In genomic region chr5:87535994-87536644, GRCm38 (mm10) we compare ENCODE assay signal across 17 mouse cellular contexts. TPM values are rescaled to one million over a fixed set of nuclear protein-coding genes. Genes with fewer than 3 reads are reported as not detected.
A peak's percentile ranks its signal among the peaks of the same experiment; 100 is the strongest.
DNase-seq lines count a peak whose midpoint lies in the region; ATAC-seq and TF ChIP-seq lines count a peak whose summit lies in the region.
"Had no signal": no experiment of that assay in that cellular context is flagged by ENCODE, and none has a peak within 500 bp of the region (broad histone marks: within the 10 kb centered on the region; RNA-seq: fewer than 3 reads in every experiment).

No protein-coding gene starts in this region.

- H3K4me1 ChIP-seq in kidney, postnatal 0 days (replicated peaks; ENCODE audit: insufficient read depth, low read length): no peaks in the 10 kb centered on the region
- H3K4me1 ChIP-seq in liver, embryonic 13.5 days (replicated peaks): no peaks in the 10 kb centered on the region
- H3K4me1 ChIP-seq: heart, embryonic 15.5 days had no signal

- peak; percentile 4 for DNase-seq in embryo, embryonic 10 days (ENCODE audit: low spot score)
- no peak for DNase-seq in embryo, embryonic 9.5 days (ENCODE audit: extremely low spot score)
- peak; percentile 50 for DNase-seq in kidney, postnatal 0 days (ENCODE audit: low spot score)
- DNase-seq in liver, embryonic 13.5 days: no peak
- no peak for DNase-seq in thymus, postnatal 0 days (ENCODE audit: low spot score)
- DNase-seq in heart, postnatal 36 days: no peak
- no peak for DNase-seq in thymus, postnatal 10 days (ENCODE audit: low spot score in 2 of 2)
- DNase-seq in urinary bladder, postnatal 4 days (ENCODE audit: low spot score in 2 of 2): no peak
- DNase-seq: adrenal gland, adult 8-10 months; cerebellum, postnatal 14 days; thymus, adult 2 months had no signal

- WGBS in kidney, postnatal 0 days: 57% methylated on average over 4 of the region's 4 CpGs
- 69% methylated on average over 4 of the region's 4 CpGs for WGBS in liver, embryonic 13.5 days (ENCODE audit: insufficient replicate concordance)

- peak; percentile 97 for ATAC-seq in kidney, postnatal 0 days (replicated peaks; ENCODE audit: low FRiP score, low read depth)
- ATAC-seq in liver, embryonic 13.5 days (ENCODE audit: low read depth): peak; percentile 70

- H3K36me3 ChIP-seq in kidney, postnatal 0 days (ENCODE audit: insufficient read depth, low read length): no peaks in the 10 kb centered on the region
- no peaks in the 10 kb centered on the region for H3K36me3 ChIP-seq in liver, embryonic 13.5 days
- H3K36me3 ChIP-seq: heart, embryonic 15.5 days had no signal

- H3K4me2 ChIP-seq in kidney, postnatal 0 days (ENCODE audit: low read length): no peak overlapping the region
- no peak overlapping the region for H3K4me2 ChIP-seq in liver, embryonic 13.5 days
- H3K4me2 ChIP-seq: heart, embryonic 15.5 days; hindbrain, embryonic 14.5 days; midbrain, embryonic 11.5 days had no signal

- H3K27me3 ChIP-seq in kidney, postnatal 0 days (ENCODE audit: insufficient read depth, low read length): no peaks in the 10 kb centered on the region
- no peaks in the 10 kb centered on the region for H3K27me3 ChIP-seq in liver, embryonic 13.5 days
- H3K27me3 ChIP-seq: heart, embryonic 15.5 days had no signal

- no peak for TF ChIP-seq CTCF in kidney, postnatal 0 days (IDR thresholded peaks at IDR 0.05; ENCODE audit: low read depth)

- H3K27ac ChIP-seq in kidney, postnatal 0 days: 0 out of 2 replicates have a peak overlapping the region, but pooled peaks have one; percentile 3
- H3K27ac ChIP-seq in liver, embryonic 13.5 days: no peak overlapping the region
- H3K27ac ChIP-seq: heart, embryonic 15.5 days; hindbrain, embryonic 14.5 days had no signal

- intact Hi-C loops in heart, postnatal 36 days (cut with DNase I): no loop called here

- H3K4me3 ChIP-seq in kidney, postnatal 0 days (replicated peaks; ENCODE audit: low read depth, low read length): no peak overlapping the region
- H3K4me3 ChIP-seq in liver, embryonic 13.5 days (replicated peaks): no peak overlapping the region
- H3K4me3 ChIP-seq: heart, embryonic 15.5 days had no signal

- no peak overlapping the region for H3K9ac ChIP-seq in kidney, postnatal 0 days (ENCODE audit: low read depth, low read length)
- no peak overlapping the region for H3K9ac ChIP-seq in liver, embryonic 13.5 days
- H3K9ac ChIP-seq: heart, embryonic 15.5 days; hindbrain, embryonic 14.5 days had no signal

- no peaks in the 10 kb centered on the region for H3K9me3 ChIP-seq in kidney, postnatal 0 days (replicated peaks; ENCODE audit: low read length)
- no peaks in the 10 kb centered on the region for H3K9me3 ChIP-seq in liver, embryonic 13.5 days (replicated peaks)
- H3K9me3 ChIP-seq: heart, embryonic 15.5 days had no signal

RNA-seq across cellular contexts. Expression of gene Sult1b1, which starts 1.9 kb away (rescaled TPM):
- 6.8 and 8.0 TPM in 2 replicates for polyA plus RNA-seq in kidney, postnatal 0 days (2015; fragmentation: Nextera tagmentation; extraction: Ambion mirVana)
- polyA plus RNA-seq in liver, embryonic 13.5 days (2015; fragmentation: Nextera tagmentation; extraction: Ambion mirVana): 0.83 and 0.95 TPM in 2 replicates
- polyA plus RNA-seq in thymus, postnatal 0 days (2015; fragmentation: Nextera tagmentation; extraction: Ambion mirVana): 0.17 TPM in 1 of 2 replicates, not detected in the other
- not detected for total RNA-seq in heart, postnatal 36 days (2021)
- total RNA-seq: adrenal gland, adult 8-10 months; gastrocnemius, postnatal 4 days; layer of hippocampus, postnatal 10 days had no signal
- polyA plus RNA-seq: heart, embryonic 15.5 days; hindbrain, embryonic 14.5 days; limb, embryonic 11.5 days; midbrain, embryonic 11.5 days; thymus, adult 2 months had no signal

RNA-seq across cellular contexts. Expression of gene Sult1d1, which starts 32.7 kb away (rescaled TPM):
- 192 and 215 TPM in 2 replicates for polyA plus RNA-seq in kidney, postnatal 0 days (2015; fragmentation: Nextera tagmentation; extraction: Ambion mirVana)
- polyA plus RNA-seq in liver, embryonic 13.5 days (2015; fragmentation: Nextera tagmentation; extraction: Ambion mirVana): 1.5 and 2.0 TPM in 2 replicates
- 0.15 TPM in 1 of 2 replicates, not detected in the other for polyA plus RNA-seq in thymus, postnatal 0 days (2015; fragmentation: Nextera tagmentation; extraction: Ambion mirVana)
- not detected for total RNA-seq in heart, postnatal 36 days (2021)
- total RNA-seq: layer of hippocampus, postnatal 10 days had no signal
- polyA plus RNA-seq: heart, embryonic 15.5 days; hindbrain, embryonic 14.5 days; limb, embryonic 11.5 days; midbrain, embryonic 11.5 days had no signal

RNA-seq across cellular contexts. Expression of gene Ugt2a1, which starts 45.4 kb away (rescaled TPM):
- not detected in 2 replicates for polyA plus RNA-seq in kidney, postnatal 0 days (2015; fragmentation: Nextera tagmentation; extraction: Ambion mirVana)
- polyA plus RNA-seq in liver, embryonic 13.5 days (2015; fragmentation: Nextera tagmentation; extraction: Ambion mirVana): not detected in 2 replicates
- not detected in 2 replicates for polyA plus RNA-seq in thymus, postnatal 0 days (2015; fragmentation: Nextera tagmentation; extraction: Ambion mirVana)
- total RNA-seq in heart, postnatal 36 days (2021): not detected
- total RNA-seq: adrenal gland, adult 8-10 months; gastrocnemius, postnatal 4 days; layer of hippocampus, postnatal 10 days had no signal
- polyA plus RNA-seq: heart, embryonic 15.5 days; hindbrain, embryonic 14.5 days; limb, embryonic 11.5 days; midbrain, embryonic 11.5 days; thymus, adult 2 months had no signal

RNA-seq across cellular contexts. Expression of gene Gm43638, which starts 49.5 kb away (rescaled TPM):
- polyA plus RNA-seq in kidney, postnatal 0 days (2015; fragmentation: Nextera tagmentation; extraction: Ambion mirVana): not detected in 2 replicates
- polyA plus RNA-seq in liver, embryonic 13.5 days (2015; fragmentation: Nextera tagmentation; extraction: Ambion mirVana): not detected in 2 replicates
- polyA plus RNA-seq in thymus, postnatal 0 days (2015; fragmentation: Nextera tagmentation; extraction: Ambion mirVana): not detected in 2 replicates
- total RNA-seq in heart, postnatal 36 days (2021): not detected
- total RNA-seq: adrenal gland, adult 8-10 months; gastrocnemius, postnatal 4 days; layer of hippocampus, postnatal 10 days had no signal
- polyA plus RNA-seq: heart, embryonic 15.5 days; hindbrain, embryonic 14.5 days; limb, embryonic 11.5 days; midbrain, embryonic 11.5 days; thymus, adult 2 months had no signal

RNA-seq across cellular contexts. Expression of gene Ugt2a2, which starts 54.1 kb away (rescaled TPM):
- polyA plus RNA-seq in kidney, postnatal 0 days (2015; fragmentation: Nextera tagmentation; extraction: Ambion mirVana): not detected in 2 replicates
- polyA plus RNA-seq in liver, embryonic 13.5 days (2015; fragmentation: Nextera tagmentation; extraction: Ambion mirVana): not detected in 2 replicates
- not detected in 2 replicates for polyA plus RNA-seq in thymus, postnatal 0 days (2015; fragmentation: Nextera tagmentation; extraction: Ambion mirVana)
- not detected for total RNA-seq in heart, postnatal 36 days (2021)
- total RNA-seq: gastrocnemius, postnatal 4 days; layer of hippocampus, postnatal 10 days had no signal
- polyA plus RNA-seq: heart, embryonic 15.5 days; hindbrain, embryonic 14.5 days; limb, embryonic 11.5 days; midbrain, embryonic 11.5 days; thymus, adult 2 months had no signal

Comparison
In these comparisons a context has a peak if more than half of its experiments do, and no peak if none do; other contexts are left out.
1. DNase-seq: peak in embryo, embryonic 10 days (single experiment) and kidney, postnatal 0 days (single experiment); none in embryo, embryonic 9.5 days (single experiment), liver, embryonic 13.5 days (single experiment), thymus, postnatal 0 days (single experiment), heart, postnatal 36 days (0 of 2), thymus, postnatal 10 days (0 of 2) and urinary bladder, postnatal 4 days (0 of 2).
2. RNA of gene Sult1d1, which starts 32.7 kb away (polyA plus RNA-seq): 192 to 215 TPM in kidney, postnatal 0 days; 1.5 to 2.0 TPM in liver, embryonic 13.5 days and 0.15 TPM in thymus, postnatal 0 days; every median in the first group is over 10 times any median in the second.